Mouse (Mus musculus) cerebellum, adult (tissue): ENCODE data around the gene Tnik.

Source experiments
- ATAC-seq: cut with Nextera tagmentation; 2 replicates; pipeline ENCODE4 v1.9.2; 2017; ENCODE audit warnings: mild to moderate bottlenecking, moderate library complexity, mixed read lengths; ENCODE audit not compliant: insufficient number of reproducible peaks, low FRiP score, low TSS enrichment

Tnik gene

GRCm38 (mm10) chr3:28453458-28453857, 190.4 kb downstream of the Tnik start:
- ATAC-seq, result no peak

- ATAC-seq, result peak; percentile 60
These were observed 193.8 kb downstream of the Tnik start for GRCm38 (mm10) chr3:28456842-28457241.

GRCm38 (mm10) chr3:28457517-28457916, 194.5 kb downstream of the Tnik start:
- ATAC-seq, result no peak

GRCm38 (mm10) chr3:28466688-28467087, 203.7 kb downstream of the Tnik start:
- ATAC-seq, result no peak

- ATAC-seq, result no peak
These were observed 204.2 kb downstream of the Tnik start for GRCm38 (mm10) chr3:28467148-28467754.

- ATAC-seq, result no peak; the same call in 1 of the 2 replicates
These were observed 204.9 kb downstream of the Tnik start for GRCm38 (mm10) chr3:28467871-28468285.

GRCm38 (mm10) chr3:28473439-28473838, 210.4 kb downstream of the Tnik start:
- no peak for ATAC-seq

- ATAC-seq, result 0 out of 2 replicates have a peak, but pooled peaks have one; percentile 33
These were observed 214.4 kb downstream of the Tnik start for GRCm38 (mm10) chr3:28477373-28477772.

- ATAC-seq, result peak; percentile 77
These were observed 222.7 kb downstream of the Tnik start for GRCm38 (mm10) chr3:28485716-28486115.

- ATAC-seq, result no peak
These were observed 224.4 kb downstream of the Tnik start for GRCm38 (mm10) chr3:28487418-28487817.

GRCm38 (mm10) chr3:28491085-28492041, 228.3 kb downstream of the Tnik start:
- no peak for ATAC-seq

- ATAC-seq, result no peak
These were observed 233.9 kb downstream of the Tnik start for GRCm38 (mm10) chr3:28496806-28497502.

- no peak for ATAC-seq
These were observed 234.5 kb downstream of the Tnik start for GRCm38 (mm10) chr3:28497503-28497857.

- no peak for ATAC-seq
These were observed 239.7 kb downstream of the Tnik start for GRCm38 (mm10) chr3:28502697-28503096.

- no peak for ATAC-seq
These were observed 246.4 kb downstream of the Tnik start for GRCm38 (mm10) chr3:28509337-28509935.

GRCm38 (mm10) chr3:28523004-28523482, 260.0 kb downstream of the Tnik start:
- peak; percentile 36; the same call in 1 of the 2 replicates for ATAC-seq

- ATAC-seq, result no peak
These were observed 260.6 kb downstream of the Tnik start for GRCm38 (mm10) chr3:28523541-28524165.

- ATAC-seq, result no peak
These were observed 261.5 kb downstream of the Tnik start for GRCm38 (mm10) chr3:28524562-28524961.

GRCm38 (mm10) chr3:28526671-28527070, 263.7 kb downstream of the Tnik start:
- ATAC-seq, result no peak

GRCm38 (mm10) chr3:28527231-28527630, 264.2 kb downstream of the Tnik start:
- ATAC-seq, result no peak
